Mouse (Mus musculus) testis, adult 2 months (tissue): ENCODE results near the gene Pola2.
A peak's percentile ranks its signal among the peaks of the same experiment; 100 is the strongest.

ENCODE experiments used
- CTCF ChIP-seq: fragments of 200-500 bp; IDR thresholded peaks from 2 replicates; pipeline ENCODE4 v1.5.1; 2012; ENCODE audit warnings: low read depth, mild to moderate bottlenecking, inconsistent platforms, low read length, moderate library complexity; ENCODE audit not compliant: control insufficient read depth, insufficient read depth, insufficient replicate concordance
- POLR2A ChIP-seq: fragments of 200-500 bp; IDR thresholded peaks from 2 replicates; pipeline ENCODE4 v1.6.1; 2012; ENCODE audit warnings: low read depth, mild to moderate bottlenecking, inconsistent platforms, low read length, moderate library complexity; ENCODE audit not compliant: control insufficient read depth

- TF ChIP-seq CTCF (peak; percentile 30; the same call in 1 of the 2 replicates), POLR2A (no peak)
Observed at GRCm38 (mm10) chr19:5956685-5957084, 7.3 kb downstream of the Pola2 start.
